Mouse (Mus musculus): ENCODE data around the gene Abcb6.
A peak's percentile ranks its signal among the peaks of the same experiment; 100 is the strongest.

The Abcb6 gene

DNA sequence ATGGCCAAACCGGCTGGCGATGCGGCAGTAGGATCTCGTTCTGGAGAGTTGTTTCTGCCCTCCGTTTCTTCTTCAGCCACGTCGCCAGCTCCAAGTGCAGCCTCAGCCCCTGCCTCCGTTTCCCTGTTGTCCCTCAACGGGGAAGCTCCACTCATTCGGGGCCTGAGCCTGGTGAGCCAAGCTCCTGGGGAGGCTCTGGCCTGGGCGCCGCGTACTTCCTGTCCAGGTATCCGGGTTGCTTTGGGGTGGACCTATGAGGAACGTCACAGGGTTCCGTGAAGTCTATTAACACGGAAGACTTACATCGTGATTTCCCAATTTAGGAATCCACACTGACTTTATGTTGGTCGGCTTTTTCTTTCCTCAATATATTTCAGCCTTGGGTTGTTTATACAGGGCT lies 12.3 kb upstream of the Abcb6 start:
- DNase-seq: peak; percentile 48

DNA sequence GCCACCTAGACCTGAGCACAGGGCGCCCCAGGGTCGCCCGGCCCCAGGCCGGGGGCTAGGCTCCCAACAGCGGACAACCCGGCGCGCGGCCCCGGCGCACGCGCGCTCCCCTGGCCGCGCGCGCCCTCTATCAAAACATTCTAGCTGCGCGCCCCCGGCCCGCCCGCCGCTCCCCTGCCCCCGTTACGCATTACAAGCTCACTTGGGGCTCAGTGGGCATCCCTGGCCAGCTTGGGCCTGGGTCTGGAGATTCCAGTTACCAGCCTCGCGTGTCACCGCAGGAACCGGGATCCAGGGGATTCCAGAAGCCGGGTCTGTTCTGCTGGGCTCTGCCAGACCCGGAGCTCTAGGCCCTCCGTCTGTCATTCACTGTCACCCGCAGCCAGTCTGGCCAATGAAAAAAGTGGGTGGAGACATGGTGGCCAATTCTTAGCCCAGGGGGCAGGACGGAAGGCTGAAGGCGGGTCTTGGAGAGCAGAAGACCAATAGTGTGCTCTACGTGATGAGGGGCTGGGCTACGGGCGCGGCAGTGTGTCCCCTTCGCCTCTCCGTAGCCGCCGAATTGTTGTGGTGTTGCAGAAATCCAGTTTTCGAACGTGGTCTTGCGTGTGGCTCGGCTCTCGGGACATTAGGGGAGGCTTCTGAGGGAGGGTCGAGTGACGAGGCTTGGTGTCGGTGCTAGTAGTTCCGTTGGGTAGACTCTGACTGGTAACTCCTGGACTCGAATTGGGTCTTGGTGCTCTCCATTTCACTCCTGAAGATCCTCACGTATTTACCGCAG lies 11.6 kb upstream of the Abcb6 start, which contains the start of the genes Ankzf1 and Atg9a:
Ankzf1 (plus strand) TSS at position 530 of the 781 bp plus-strand sequence.
Atg9a (minus strand) TSS at position 575 of the 781 bp plus-strand sequence.
- DNase-seq: peak; percentile 99

- DNase-seq: no peak
These were observed 11.0 kb upstream of the Abcb6 start for GRCm38 (mm10) chr1:75191258-75191621.

- DNase-seq: no peak
These were observed 10.4 kb upstream of the Abcb6 start for GRCm38 (mm10) chr1:75190577-75190976.

GRCm38 (mm10) chr1:75187914-75188483 lies 7.8 kb upstream of the Abcb6 start:
- no peak for DNase-seq

GRCm38 (mm10) chr1:75187126-75187525 lies 6.9 kb upstream of the Abcb6 start:
- DNase-seq: no peak

DNA sequence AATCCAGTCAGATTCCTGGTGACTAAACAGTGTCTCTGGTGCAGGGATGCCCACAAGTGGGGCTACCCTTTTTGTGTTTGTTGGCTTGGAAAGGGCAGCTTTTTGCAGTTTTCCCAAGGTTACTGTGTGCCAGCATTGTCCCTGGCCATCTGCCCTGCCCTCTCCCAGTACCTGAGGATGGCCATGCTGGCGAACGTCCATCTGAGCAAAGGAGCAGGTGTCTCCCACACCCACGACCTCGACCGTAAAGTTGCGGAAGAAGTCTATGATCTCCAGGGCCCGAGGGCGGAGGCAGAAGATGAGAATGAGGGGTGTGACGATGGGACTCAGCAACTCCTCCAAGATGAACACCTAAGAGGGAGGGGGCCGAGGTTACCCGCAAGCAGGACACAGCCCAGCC lies 5.3 kb upstream of the Abcb6 start:
- DNase-seq: no peak

DNA sequence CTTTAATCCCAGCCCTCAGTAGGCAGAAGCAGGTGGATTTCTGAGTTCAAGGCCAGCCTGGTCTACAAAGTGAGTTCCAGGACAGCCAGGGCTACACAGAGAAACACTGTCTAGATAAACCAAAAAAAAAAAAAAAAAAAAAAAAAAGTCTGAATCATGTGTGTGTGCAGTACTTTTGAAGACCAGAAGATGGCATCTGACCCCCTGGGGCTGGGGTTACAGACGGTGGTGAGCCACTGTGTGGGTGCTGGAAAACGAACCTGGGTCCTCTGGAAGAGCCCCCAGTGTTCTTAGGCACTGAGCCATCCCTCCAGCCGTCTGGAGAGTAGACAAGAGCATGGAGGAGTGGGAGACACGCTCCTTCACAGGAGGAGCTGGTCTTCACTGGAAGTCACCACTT lies 2.0 kb upstream of the Abcb6 start:
- no peak for DNase-seq

DNA sequence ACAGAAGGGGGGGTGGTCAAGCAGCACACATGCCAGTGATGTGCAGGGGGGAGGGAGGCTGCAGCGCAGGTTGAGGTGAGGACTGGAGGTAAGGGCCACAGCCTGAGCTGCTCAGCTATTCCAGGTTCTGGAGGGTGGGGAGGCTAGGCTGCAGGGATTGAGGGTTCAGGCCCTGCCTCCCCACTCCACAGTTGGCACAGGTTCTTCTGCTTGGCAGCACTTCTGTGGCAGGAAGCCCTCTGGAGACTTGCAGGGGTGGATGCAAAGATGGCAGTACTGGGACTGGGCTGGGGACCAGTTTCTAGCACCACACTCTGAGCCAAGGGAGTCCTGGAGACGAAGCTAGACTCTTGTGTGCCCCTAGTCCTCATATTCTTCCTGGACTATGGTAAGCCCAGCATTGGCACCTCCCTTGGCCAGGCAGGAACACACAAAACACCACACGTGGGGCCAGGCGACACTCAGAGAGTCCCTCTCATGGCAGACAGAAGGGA lies 1.2 kb upstream of the Abcb6 start:
- DNase-seq: no peak

GRCm38 (mm10) chr1:75180741-75181140 lies 549 bp upstream of the Abcb6 start:
- no peak for DNase-seq

DNA sequence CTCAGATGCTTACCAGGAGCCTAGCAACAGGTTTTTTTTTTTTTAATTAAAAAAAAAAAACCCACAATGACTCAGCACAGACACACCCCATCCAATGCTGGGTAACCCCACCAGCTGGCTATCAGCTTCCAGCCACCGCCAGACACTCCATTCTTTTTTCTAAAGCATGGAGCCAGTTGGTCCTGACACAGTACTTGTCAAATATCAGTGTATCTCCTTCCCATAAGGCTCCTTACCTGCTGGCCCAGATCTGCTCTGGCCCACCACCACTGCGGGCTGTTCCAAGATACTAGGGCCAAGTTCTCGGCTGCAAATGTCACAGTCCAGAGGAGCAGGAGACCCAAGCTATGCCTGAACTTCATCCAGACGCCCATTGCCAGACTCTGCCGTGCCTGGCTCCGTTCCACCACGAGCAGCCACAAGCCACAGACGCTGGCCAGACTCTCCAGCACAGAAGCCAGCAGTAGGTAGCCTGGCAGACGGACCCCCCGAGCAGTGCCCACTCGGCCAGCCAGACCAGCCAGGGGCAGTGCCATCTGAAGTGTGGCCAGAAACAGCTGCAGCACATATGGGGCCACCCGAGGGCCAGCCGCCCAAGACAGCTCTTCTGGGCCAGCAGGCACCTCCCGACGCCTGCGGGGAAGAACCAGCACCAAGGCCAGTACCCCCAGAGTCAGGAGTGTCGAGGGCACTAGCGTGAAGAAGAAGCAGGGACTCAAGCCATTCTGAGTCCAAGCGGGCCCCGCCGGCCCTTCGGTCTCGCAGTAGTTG lies 673 bp downstream of the Abcb6 start:
- peak; percentile 29 for DNase-seq

DNA sequence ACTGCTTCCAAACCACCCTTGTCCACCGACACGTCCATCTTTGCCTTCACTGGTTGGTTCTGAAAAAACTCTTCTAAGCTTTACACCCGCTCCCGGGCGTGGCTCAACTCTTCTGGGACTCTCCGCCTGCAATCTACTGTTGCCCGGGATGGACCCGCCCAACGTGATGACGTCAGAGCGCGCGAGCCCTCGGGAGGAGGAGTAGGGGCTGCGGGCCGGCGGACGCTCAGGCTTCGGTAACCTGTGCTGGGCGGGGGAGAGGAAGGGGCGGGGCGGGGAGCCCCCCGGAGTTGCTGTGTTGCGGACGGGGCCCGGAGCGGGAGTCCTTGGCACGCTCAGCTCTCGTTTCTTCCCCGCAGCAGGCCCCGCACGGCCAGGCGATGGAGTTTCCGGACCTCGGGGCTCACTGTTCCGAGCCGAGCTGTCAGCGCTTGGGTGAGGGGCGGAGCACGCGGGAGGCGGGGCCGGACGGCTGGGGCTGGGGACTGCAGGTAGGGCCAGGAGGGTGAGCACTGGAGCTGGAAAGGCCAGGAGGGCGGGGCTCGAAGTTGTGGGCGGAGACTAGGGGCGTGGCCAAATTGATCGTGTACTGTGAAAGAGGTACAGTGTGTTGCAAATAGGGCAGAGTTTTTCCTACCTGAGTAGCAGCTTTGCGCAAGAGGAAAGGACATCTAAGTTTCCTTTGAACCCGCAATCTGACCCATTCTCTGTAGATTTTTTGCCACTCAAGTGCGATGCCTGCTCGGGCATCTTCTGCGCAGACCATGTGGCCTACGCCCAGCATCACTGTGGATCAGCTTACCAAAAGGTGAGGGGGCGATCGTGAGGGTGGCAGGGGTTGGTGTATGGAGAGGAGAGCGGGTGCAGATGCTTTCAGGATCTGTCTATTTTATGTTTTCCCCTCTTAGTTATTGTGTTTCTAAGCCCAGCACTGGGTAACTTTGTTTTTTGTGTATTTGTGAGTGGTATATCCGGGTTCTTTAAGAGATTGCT lies 11.4 kb downstream of the Abcb6 start, which contains the start of gene Zfand2b:
Zfand2b (plus strand) TSS at position 175 of the 993 bp plus-strand sequence.
- DNase-seq: peak; percentile 98

- DNase-seq: no peak
These were observed 12.1 kb downstream of the Abcb6 start for GRCm38 (mm10) chr1:75168093-75168471.

- no peak for DNase-seq
These were observed 20.0 kb downstream of the Abcb6 start for GRCm38 (mm10) chr1:75160256-75160617.

DNA sequence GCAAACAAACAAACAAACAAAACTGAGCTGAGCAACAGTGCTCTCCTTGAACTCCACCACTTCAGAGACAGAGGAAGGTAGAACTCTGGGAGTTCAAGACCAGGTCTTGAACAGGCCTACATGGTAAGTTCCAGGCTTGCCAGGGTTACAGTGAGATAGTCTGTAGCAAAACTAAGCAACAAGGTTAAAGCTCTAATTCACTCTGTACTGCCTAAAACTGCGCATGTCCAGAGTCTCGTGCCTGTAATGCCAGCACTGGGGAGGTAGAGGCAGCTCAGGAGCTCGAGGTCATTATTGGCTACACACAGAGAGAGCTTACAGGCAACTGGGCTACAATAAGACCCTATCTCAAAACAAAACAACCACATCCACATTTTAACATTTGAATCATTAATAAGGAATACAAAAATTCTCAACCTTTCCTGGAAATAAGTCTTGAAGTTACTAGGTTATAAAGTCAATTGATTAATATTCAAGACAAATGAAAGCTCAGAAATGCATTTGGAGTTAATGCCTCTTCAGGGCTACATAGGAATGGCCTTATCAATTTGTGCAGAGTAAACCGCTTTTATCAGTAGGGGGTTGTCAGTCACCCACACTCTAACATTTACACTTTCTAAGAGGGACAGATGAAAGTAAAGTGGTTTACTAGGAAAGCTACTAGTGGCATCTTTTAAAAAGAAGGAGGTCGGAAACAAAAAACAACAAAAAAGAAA lies 20.5 kb downstream of the Abcb6 start:
- DNase-seq: no peak

DNA sequence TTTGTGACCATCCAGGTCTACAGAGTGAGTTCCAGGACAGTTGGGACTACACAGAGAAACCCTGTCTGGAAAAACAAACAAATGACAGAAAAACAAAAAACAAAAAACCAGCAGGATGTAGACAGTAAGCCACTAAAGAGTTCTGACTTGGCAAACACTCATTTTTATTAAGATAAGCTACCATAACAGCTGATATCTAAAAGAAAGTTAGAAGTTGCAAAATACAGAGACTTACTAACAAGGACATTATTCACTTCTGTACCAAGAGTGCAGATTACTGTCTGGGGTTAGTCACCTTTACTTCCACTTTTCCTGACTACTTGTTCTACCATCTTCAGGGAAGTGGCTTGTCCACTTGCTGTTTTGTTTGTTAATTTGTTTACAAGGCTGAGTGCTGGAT lies 21.2 kb downstream of the Abcb6 start:
- no peak for DNase-seq

- no peak for DNase-seq
These were observed 24.4 kb downstream of the Abcb6 start for GRCm38 (mm10) chr1:75155837-75156236.

- DNase-seq: no peak
These were observed 31.5 kb downstream of the Abcb6 start for GRCm38 (mm10) chr1:75148727-75149126.

DNA sequence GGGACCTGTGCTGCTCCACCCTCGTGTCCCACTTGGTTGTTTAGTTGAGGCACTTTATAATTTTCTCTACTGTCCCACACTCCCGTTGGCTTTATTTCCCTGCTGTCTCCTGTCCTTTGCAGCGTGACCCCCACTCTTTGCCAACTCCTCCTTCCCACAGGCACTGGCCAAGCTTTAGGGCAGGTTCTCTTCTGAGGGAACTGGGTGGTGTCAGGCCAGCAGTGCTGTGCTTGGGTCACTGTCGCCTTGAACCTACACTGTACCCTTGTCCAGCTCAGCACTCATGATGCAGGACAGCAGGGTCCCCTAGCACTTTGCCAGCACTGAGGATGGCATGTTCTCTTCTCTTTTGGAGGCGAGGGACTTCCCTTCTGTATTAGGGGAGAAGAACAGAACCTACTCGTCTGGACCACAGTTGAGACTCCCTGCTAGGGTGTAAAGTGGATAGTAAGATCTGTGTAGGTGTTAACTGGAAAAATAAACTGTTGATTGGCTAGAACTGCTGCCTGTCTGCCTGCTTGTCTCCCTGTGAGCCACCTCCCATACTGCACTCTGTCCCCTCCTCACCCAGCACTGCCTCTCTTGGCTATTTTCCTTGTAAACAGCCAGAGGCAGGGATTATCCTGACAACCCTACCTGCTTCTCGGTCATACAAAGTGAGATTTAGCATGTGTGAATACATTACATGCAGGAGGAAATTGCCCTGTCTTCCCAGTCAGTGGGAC lies 32.6 kb downstream of the Abcb6 start:
- DNase-seq: no peak

GRCm38 (mm10) chr1:75145589-75145988 lies 34.6 kb downstream of the Abcb6 start:
- no peak for DNase-seq
